In the genomic region with DNA sequence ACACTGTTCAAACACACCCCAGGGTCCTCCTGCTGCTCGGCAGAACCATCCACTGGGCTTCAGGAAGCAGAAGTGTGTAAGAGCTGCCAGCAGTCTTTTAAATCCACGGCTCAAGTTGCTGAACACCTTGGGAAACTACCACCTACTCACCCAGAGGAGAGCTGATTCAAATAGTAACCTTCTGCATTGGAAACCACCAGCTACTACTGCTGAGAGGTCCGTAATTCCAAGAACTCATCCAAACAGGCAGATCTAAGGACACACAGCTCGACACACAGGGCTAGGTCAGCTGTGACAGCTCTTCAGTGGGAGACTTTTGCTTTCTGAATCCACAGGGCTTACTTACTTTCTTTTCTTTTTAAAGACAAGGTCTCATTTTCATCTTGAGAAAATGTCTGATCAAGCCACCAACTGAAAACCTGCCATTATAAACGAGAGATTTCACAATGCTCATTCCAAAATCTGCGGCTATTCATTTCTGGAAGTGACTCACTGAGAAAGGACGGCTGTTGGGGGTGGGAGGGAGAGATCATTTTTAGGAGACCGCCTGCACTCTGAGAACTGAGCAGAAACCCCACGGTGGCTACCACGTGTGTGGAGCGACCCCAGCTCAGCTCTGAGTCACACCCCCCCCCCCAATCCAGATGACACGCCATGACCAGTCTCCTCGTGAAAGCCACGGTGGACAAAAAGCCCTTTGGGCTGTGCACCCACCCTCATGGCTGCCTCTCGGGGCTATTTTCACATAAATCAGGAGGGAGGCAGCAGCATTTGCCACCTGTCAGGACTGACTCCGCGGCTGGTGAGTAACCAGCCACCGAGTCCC, we compare ENCODE assay signal across 8 mouse cellular contexts.
A peak's percentile ranks its signal among the peaks of the same experiment; 100 is the strongest.
DNase-seq lines count a peak whose midpoint lies in the region; ATAC-seq lines count a peak whose summit lies in the region.

No protein-coding gene starts in this region.

- H3K4me3 ChIP-seq in heart, embryonic 10.5 days = no peak overlapping the region
- H3K4me3 ChIP-seq in embryonic facial prominence, embryonic 13.5 days = peak overlapping the region; percentile 9
- H3K4me3 ChIP-seq in midbrain, embryonic 11.5 days (ENCODE audit: low read depth, low read length) = no peak overlapping the region

- no peak for DNase-seq in heart, embryonic 10.5 days (ENCODE audit: low spot score)
- no peak for DNase-seq in heart, adult 8-10 months (ENCODE audit: low spot score)
- peak; percentile 75 for DNase-seq in induced T-regulatory cell, adult 2 months (ENCODE audit: low read depth)
- no peak for DNase-seq in midbrain, embryonic 11.5 days (ENCODE audit: low spot score, missing footprints)
- no peak for DNase-seq in thymus, postnatal 4 days
- no peak for DNase-seq in cerebellum, postnatal 4 days (ENCODE audit: low spot score in 2 of 2)
- no peak for DNase-seq in cerebellum, adult 11-12 months

- 0 out of 2 replicates have a peak overlapping the region, but pooled peaks have one; percentile 32 for H3K9ac ChIP-seq in embryonic facial prominence, embryonic 13.5 days
- no peak overlapping the region for H3K9ac ChIP-seq in midbrain, embryonic 11.5 days (ENCODE audit: low read length)

- H3K36me3 ChIP-seq in heart, embryonic 10.5 days = no peaks in the 10 kb centered on the region
- H3K36me3 ChIP-seq in embryonic facial prominence, embryonic 13.5 days = no peaks in the 10 kb centered on the region
- H3K36me3 ChIP-seq in midbrain, embryonic 11.5 days (ENCODE audit: control insufficient read depth, insufficient read depth, low read length) = no peaks in the 10 kb centered on the region

- peak overlapping the region; percentile 53 for H3K27ac ChIP-seq in heart, embryonic 10.5 days
- peak overlapping the region; percentile 62 for H3K27ac ChIP-seq in embryonic facial prominence, embryonic 13.5 days
- H3K27ac ChIP-seq in midbrain, embryonic 11.5 days (ENCODE audit: low read depth, low read length) = 0 out of 2 replicates have a peak overlapping the region, but pooled peaks have one; percentile 11

- ATAC-seq in embryonic facial prominence, embryonic 13.5 days (ENCODE audit: insufficient number of reproducible peaks, insufficient read depth, low FRiP score, low TSS enrichment, low read depth) = no peak
- ATAC-seq in midbrain, embryonic 11.5 days (ENCODE audit: low FRiP score) = peak; percentile 55; the same call in 1 of the 2 replicates

- peaks cover 60% of the 10 kb centered on the region for H3K4me1 ChIP-seq in heart, embryonic 10.5 days
- H3K4me1 ChIP-seq in embryonic facial prominence, embryonic 13.5 days = peaks cover 25% of the 10 kb centered on the region
- H3K4me1 ChIP-seq in midbrain, embryonic 11.5 days (ENCODE audit: control insufficient read depth, insufficient read depth, low read length) = no peaks in the 10 kb centered on the region

- 46% methylated on average over 18 of the region's 18 CpGs for WGBS in heart, embryonic 10.5 days
- 49% methylated on average over 18 of the region's 18 CpGs for WGBS in embryonic facial prominence, embryonic 13.5 days
- WGBS in midbrain, embryonic 11.5 days = 54% methylated on average over 18 of the region's 18 CpGs

- no peaks in the 10 kb centered on the region for H3K9me3 ChIP-seq in heart, embryonic 10.5 days
- H3K9me3 ChIP-seq in embryonic facial prominence, embryonic 13.5 days = no peaks in the 10 kb centered on the region
- H3K9me3 ChIP-seq in midbrain, embryonic 11.5 days (ENCODE audit: control insufficient read depth, low read length) = no peaks in the 10 kb centered on the region

- peak overlapping the region; percentile 52 for H3K4me2 ChIP-seq in embryonic facial prominence, embryonic 13.5 days
- peak overlapping the region; percentile 3; the same call in 1 of the 2 replicates for H3K4me2 ChIP-seq in midbrain, embryonic 11.5 days

- H3K27me3 ChIP-seq in heart, embryonic 10.5 days (ENCODE audit: insufficient read depth, poor library complexity, severe bottlenecking) = no peaks in the 10 kb centered on the region
- H3K27me3 ChIP-seq in embryonic facial prominence, embryonic 13.5 days = no peaks in the 10 kb centered on the region
- no peaks in the 10 kb centered on the region for H3K27me3 ChIP-seq in midbrain, embryonic 11.5 days (ENCODE audit: control insufficient read depth, insufficient read depth, low read length)

Comparison
In these comparisons a context has a peak if more than half of its experiments do, and no peak if none do; other contexts are left out.
1. H3K27ac ChIP-seq: peak in every context shown above with its lines; median percentile 62 in embryonic facial prominence, embryonic 13.5 days; 53 in heart, embryonic 10.5 days; 11 in midbrain, embryonic 11.5 days.